ENCODE assay signal across 1 mouse cellular context in the genomic region with DNA sequence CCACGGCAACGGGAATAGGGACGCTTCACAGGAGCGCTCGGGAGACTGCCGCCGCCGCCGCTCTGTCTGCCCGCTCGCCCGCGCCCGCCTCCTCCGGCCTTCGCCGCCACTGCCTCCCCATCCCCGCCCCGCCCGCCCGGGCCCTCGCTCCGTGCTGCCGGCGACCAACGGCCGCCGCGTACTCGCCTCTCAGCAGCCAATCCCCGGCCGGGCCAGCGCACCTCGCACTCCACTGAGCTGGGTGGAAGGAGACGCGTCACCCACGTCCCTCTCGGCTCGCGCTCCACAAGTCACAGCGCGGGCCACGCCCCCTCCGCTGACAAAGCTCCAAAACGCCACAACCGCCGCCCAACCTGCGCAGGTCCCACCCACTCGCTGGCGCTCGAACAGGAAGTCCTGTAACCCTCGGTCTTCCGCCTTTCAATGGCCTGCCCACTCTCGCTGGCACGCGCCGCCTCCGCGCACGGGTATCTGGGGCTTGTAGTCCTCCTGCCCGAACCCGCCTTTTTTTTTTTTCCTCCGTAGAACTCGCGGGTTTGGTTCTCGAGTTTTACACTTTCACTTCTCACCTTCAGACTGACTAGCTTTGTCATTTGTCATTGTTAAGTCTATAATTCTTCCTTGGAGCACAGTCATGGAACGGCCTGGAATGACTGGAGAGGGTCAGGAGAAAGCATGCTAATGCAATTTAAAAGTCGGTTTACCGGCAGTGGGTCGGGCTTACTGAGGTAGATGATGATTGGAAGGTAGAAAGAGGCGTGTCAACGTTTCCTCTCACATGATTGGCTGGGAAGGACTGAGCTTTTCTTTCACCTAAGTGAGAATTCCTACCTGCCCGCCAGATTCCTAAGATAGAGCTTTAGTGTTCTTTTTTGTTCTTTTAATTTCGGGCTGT.
A peak's percentile ranks its signal among the peaks of the same experiment; 100 is the strongest.
TF ChIP-seq lines count a peak whose summit lies in the region.

A gene (minus strand): TSS at position 130 of the 895 bp plus-strand sequence.

TF ChIP-seq in MEL, 35 proteins besides CTCF, POLR2A, EP300 and RAD21 (continued from another document):
- TF ChIP-seq TAL1 (IDR thresholded peaks at IDR 0.05; ENCODE audit: low read length) (no peak), ZNF384 (IDR thresholded peaks at IDR 0.05; ENCODE audit: low read depth, low read length) (peak; percentile 96), GABPA (IDR thresholded peaks at IDR 0.05; ENCODE audit: low read depth, low read length) (no peak), MAFK (IDR thresholded peaks at IDR 0.05; ENCODE audit: borderline replicate concordance, low read depth, low read length) (no peak), JUND (IDR thresholded peaks at IDR 0.05; ENCODE audit: low read depth, low read length) (no peak), UBTF (IDR thresholded peaks at IDR 0.05; ENCODE audit: borderline replicate concordance, insufficient read depth, low read depth, low read length) (no peak), ZKSCAN1 (IDR thresholded peaks at IDR 0.05; ENCODE audit: low read depth, low read length) (no peak), BHLHE40 (IDR thresholded peaks at IDR 0.05; ENCODE audit: borderline replicate concordance, low read depth, low read length) (no peak), SMC3 (IDR thresholded peaks at IDR 0.05; ENCODE audit: low read depth, low read length) (no peak), USF1 (IDR thresholded peaks at IDR 0.05; ENCODE audit: low read depth, low read length) (peak; percentile 63), ZC3H11A (IDR thresholded peaks at IDR 0.05; ENCODE audit: low read depth, low read length) (no peak), MEF2A (IDR thresholded peaks at IDR 0.05; ENCODE audit: extremely low read depth, insufficient replicate concordance, low read depth, low read length, poor library complexity, severe bottlenecking) (no peak), TBP (IDR thresholded peaks at IDR 0.05; ENCODE audit: low read depth, low read length) (peak; percentile 51), E2F4 (IDR thresholded peaks at IDR 0.05; ENCODE audit: borderline replicate concordance, low read depth, low read length) (no peak; the same call in 1 of the 2 replicates), RCOR1 (IDR thresholded peaks at IDR 0.05; ENCODE audit: low read depth, low read length) (no peak)
